Mouse (Mus musculus) embryonic fibroblast, embryonic 13.5 days (primary cell): ENCODE data around the gene Map3k21.

Experiments used
- CTCF ChIP-seq: IDR thresholded peaks from 2 replicates; pipeline ENCODE4 v1.5.1; 2011; ENCODE audit warnings: mild to moderate bottlenecking, control low read depth, low read length, moderate library complexity, borderline replicate concordance; ENCODE audit not compliant: insufficient read depth
- POLR2A ChIP-seq: IDR thresholded peaks from 2 replicates; pipeline ENCODE4 v1.6.1; 2011; ENCODE audit warnings: low read depth, mild to moderate bottlenecking, control low read depth, low read length, moderate library complexity

GRCm38 (mm10) chr8:125985364-125985763 lies 75.1 kb downstream of the Map3k21 start:
- TF ChIP-seq CTCF (no peak), POLR2A (no peak)
